Mouse (Mus musculus): ENCODE results near the gene Elp1.

Elp1 gene

GRCm38 (mm10) chr4:56801907-56802668, at the start of gene Elp1, which contains the start of gene Fam206a:
TSS of gene Elp1 (minus strand) at chr4:56802331.
TSS of gene Fam206a (plus strand) at chr4:56802345.
- peak; percentile 96 to 97 for DNase-seq (ENCODE audit: low spot score in 2 of 2)

- no peak for DNase-seq (ENCODE audit: low spot score in 2 of 2)
Observed at GRCm38 (mm10) chr4:56850724-56851123, 48.6 kb upstream of the Elp1 start.

GRCm38 (mm10) chr4:56848044-56848443, 45.9 kb upstream of the Elp1 start:
- no peak for DNase-seq (ENCODE audit: low spot score in 2 of 2)

GRCm38 (mm10) chr4:56847400-56847799, 45.3 kb upstream of the Elp1 start:
- DNase-seq (ENCODE audit: low spot score in 2 of 2), result no peak

GRCm38 (mm10) chr4:56845896-56846533, 43.9 kb upstream of the Elp1 start:
- no peak for DNase-seq (ENCODE audit: low spot score in 2 of 2)

GRCm38 (mm10) chr4:56844911-56845310, 42.8 kb upstream of the Elp1 start:
- no peak for DNase-seq (ENCODE audit: low spot score in 2 of 2)

GRCm38 (mm10) chr4:56843963-56844362, 41.8 kb upstream of the Elp1 start:
- no peak for DNase-seq (ENCODE audit: low spot score in 2 of 2)

- DNase-seq (ENCODE audit: low spot score in 2 of 2), result no peak
Observed at GRCm38 (mm10) chr4:56842501-56842900, 40.4 kb upstream of the Elp1 start.

- no peak for DNase-seq (ENCODE audit: low spot score in 2 of 2)
Observed at GRCm38 (mm10) chr4:56840297-56840696, 38.2 kb upstream of the Elp1 start.

- no peak for DNase-seq (ENCODE audit: low spot score in 2 of 2)
Observed at GRCm38 (mm10) chr4:56837661-56838060, 35.5 kb upstream of the Elp1 start.

GRCm38 (mm10) chr4:56831998-56832397, 29.9 kb upstream of the Elp1 start:
- DNase-seq (ENCODE audit: low spot score in 2 of 2), result no peak

- no peak for DNase-seq (ENCODE audit: low spot score in 2 of 2)
Observed at GRCm38 (mm10) chr4:56831013-56831609, 29.0 kb upstream of the Elp1 start.

GRCm38 (mm10) chr4:56829511-56829921, 27.4 kb upstream of the Elp1 start:
- peak; percentile 47 to 50 for DNase-seq (ENCODE audit: low spot score in 2 of 2)

- DNase-seq (ENCODE audit: low spot score in 2 of 2), result no peak
Observed at GRCm38 (mm10) chr4:56828932-56829331, 26.8 kb upstream of the Elp1 start.

- DNase-seq (ENCODE audit: low spot score in 2 of 2), result no peak
Observed at GRCm38 (mm10) chr4:56824231-56824630, 22.1 kb upstream of the Elp1 start.

- no peak for DNase-seq (ENCODE audit: low spot score in 2 of 2)
Observed at GRCm38 (mm10) chr4:56820017-56820550, 18.0 kb upstream of the Elp1 start.

- no peak for DNase-seq (ENCODE audit: low spot score in 2 of 2)
Observed at GRCm38 (mm10) chr4:56815131-56815530, 13.0 kb upstream of the Elp1 start.

- no peak for DNase-seq (ENCODE audit: low spot score in 2 of 2)
Observed at GRCm38 (mm10) chr4:56812096-56812495, 10.0 kb upstream of the Elp1 start.

GRCm38 (mm10) chr4:56811642-56812041, 9.5 kb upstream of the Elp1 start:
- DNase-seq (ENCODE audit: low spot score in 2 of 2), result no peak

- no peak for DNase-seq (ENCODE audit: low spot score in 2 of 2)
Observed at GRCm38 (mm10) chr4:56809050-56809449, 6.9 kb upstream of the Elp1 start.

GRCm38 (mm10) chr4:56802669-56803150, 579 bp upstream of the Elp1 start:
- DNase-seq (ENCODE audit: low spot score in 2 of 2), result no peak

- DNase-seq (ENCODE audit: low spot score in 2 of 2), result no peak
Observed at GRCm38 (mm10) chr4:56791373-56791772, 10.8 kb downstream of the Elp1 start.

Measured in right cerebral cortex, postnatal 10 days (tissue).